20 mouse cellular contexts compared by ENCODE assay signal in genomic region chr11:121655166-121655806, GRCm38 (mm10). TPM values are rescaled to one million over a fixed set of nuclear protein-coding genes. Genes with fewer than 3 reads are reported as not detected.
DNase-seq lines count a peak whose midpoint lies in the region; TF ChIP-seq lines count a peak whose summit lies in the region.
"Had no signal": no experiment of that assay in that cellular context is flagged by ENCODE, and none has a peak within 500 bp of the region (broad histone marks: within the 10 kb centered on the region; RNA-seq: fewer than 3 reads in every experiment).

No protein-coding gene starts in this region.

- DNase-seq in spleen, adult 2 months (ENCODE audit: low read depth in 1 of 2, low spot score in 2 of 2): no peak
- no peak for DNase-seq in spleen, adult 18-20 months
- peak; percentile 40 for DNase-seq in brain, adult 2 months (ENCODE audit: low read depth, low spot score)
- no peak for DNase-seq in retina, postnatal 1 day
- DNase-seq in urinary bladder, postnatal 4 days (ENCODE audit: low spot score in 2 of 2): no peak
- DNase-seq in urinary bladder, postnatal 10 days (ENCODE audit: low spot score): no peak
- DNase-seq: cerebellum, adult 11 months; cerebellum, postnatal 36 days; heart, adult 2 months; heart, postnatal 14 days; layer of hippocampus, adult 9-11 months; left cerebral cortex, postnatal 4 days; lung, postnatal 10 days; midbrain, embryonic 14.5 days had no signal

- peaks cover 7% of the 10 kb centered on the region for H3K9me3 ChIP-seq in megakaryocyte, embryonic 14.5 days
- H3K9me3 ChIP-seq: embryonic facial prominence, embryonic 15.5 days; kidney, embryonic 15.5 days; neural tube, embryonic 13.5 days had no signal

- no peak for TF ChIP-seq POLR2A in spleen, adult 2 months (IDR thresholded peaks at IDR 0.05; ENCODE audit: low read depth, low read length)

- 0 out of 2 replicates have a peak overlapping the region, but pooled peaks have one; percentile 21 for H3K27ac ChIP-seq in spleen, adult 2 months (ENCODE audit: insufficient read depth, low read length)
- H3K27ac ChIP-seq: heart, adult 2 months; hindbrain, postnatal 0 days; kidney, embryonic 15.5 days; liver, embryonic 14.5 days; neural tube, embryonic 13.5 days had no signal

- H3K36me3 ChIP-seq in spleen, adult 2 months (ENCODE audit: control insufficient read depth, insufficient read depth, low read length): 0 out of 2 replicates have a peak, but pooled peaks cover 2% of the 10 kb centered on the region
- H3K36me3 ChIP-seq in megakaryocyte, embryonic 14.5 days (replicated peaks; ENCODE audit: low read length): peaks cover 63% of the 10 kb centered on the region
- H3K36me3 ChIP-seq: neural tube, embryonic 13.5 days had no signal

- peaks cover 4% of the 10 kb centered on the region for H3K4me1 ChIP-seq in spleen, adult 2 months (ENCODE audit: control insufficient read depth, insufficient read depth, insufficient read length)
- peaks cover 48% of the 10 kb centered on the region for H3K4me1 ChIP-seq in megakaryocyte, embryonic 14.5 days
- H3K4me1 ChIP-seq: kidney, embryonic 15.5 days; neural tube, embryonic 13.5 days had no signal

- no peaks in the 10 kb centered on the region for H3K27me3 ChIP-seq in spleen, adult 2 months (ENCODE audit: control insufficient read depth, insufficient read depth, low read length)
- H3K27me3 ChIP-seq in megakaryocyte, embryonic 14.5 days (replicated peaks): no peaks in the 10 kb centered on the region
- H3K27me3 ChIP-seq: embryonic facial prominence, embryonic 15.5 days; kidney, embryonic 15.5 days; neural tube, embryonic 13.5 days had no signal

- H3K4me3 ChIP-seq in spleen, adult 2 months (ENCODE audit: extremely low read depth, insufficient read depth, insufficient read length): no peak overlapping the region
- H3K4me3 ChIP-seq in megakaryocyte, embryonic 14.5 days (replicated peaks): peak overlapping the region; percentile 68
- H3K4me3 ChIP-seq: embryonic facial prominence, embryonic 15.5 days; heart, adult 2 months; kidney, embryonic 15.5 days; neural tube, embryonic 13.5 days had no signal

- 21% methylated on average over 6 of the region's 6 CpGs for WGBS in spleen, adult 2 months

- TF ChIP-seq CTCF in spleen, adult 2 months (IDR thresholded peaks at IDR 0.05; ENCODE audit: extremely low read depth, insufficient read depth, insufficient read length, insufficient replicate concordance): no peak

RNA-seq across cellular contexts. Expression of gene B3gntl1, which starts 17.7 kb away (rescaled TPM):
- polyA plus RNA-seq in spleen, adult 2 months (2012; rRNA removed): 7.8 and 8.1 TPM in 2 replicates
- 0.60 and 0.77 TPM in 2 replicates for polyA plus RNA-seq in megakaryocyte, embryonic 14.5 days (2012; ENCODE audit: insufficient read depth, low replicate concordance)

RNA-seq across cellular contexts. Expression of gene Metrnl, which starts 46.1 kb away (rescaled TPM):
- polyA plus RNA-seq in spleen, adult 2 months (2012; rRNA removed): 13.3 and 22.2 TPM in 2 replicates
- 2.1 and 12.5 TPM in 2 replicates for polyA plus RNA-seq in megakaryocyte, embryonic 14.5 days (2012; ENCODE audit: insufficient read depth, low replicate concordance)
